Mouse (Mus musculus) urinary bladder, adult 18-20 months (tissue): ENCODE measurements around the gene Klhl26.
"Not testable (repeated sequence)": the region's sequence is repeated elsewhere in the genome, so short reads cannot be mapped to it uniquely, and the experiment has no call there.

ENCODE experiments used
- DNase-seq, 2 experiments: peaks; one replicate each; pipeline ENCODE4 v3.0.0; 2022; ENCODE audit warnings: low spot score in 2 of 2, mixed read lengths in 2 of 2

The Klhl26 gene

DNA sequence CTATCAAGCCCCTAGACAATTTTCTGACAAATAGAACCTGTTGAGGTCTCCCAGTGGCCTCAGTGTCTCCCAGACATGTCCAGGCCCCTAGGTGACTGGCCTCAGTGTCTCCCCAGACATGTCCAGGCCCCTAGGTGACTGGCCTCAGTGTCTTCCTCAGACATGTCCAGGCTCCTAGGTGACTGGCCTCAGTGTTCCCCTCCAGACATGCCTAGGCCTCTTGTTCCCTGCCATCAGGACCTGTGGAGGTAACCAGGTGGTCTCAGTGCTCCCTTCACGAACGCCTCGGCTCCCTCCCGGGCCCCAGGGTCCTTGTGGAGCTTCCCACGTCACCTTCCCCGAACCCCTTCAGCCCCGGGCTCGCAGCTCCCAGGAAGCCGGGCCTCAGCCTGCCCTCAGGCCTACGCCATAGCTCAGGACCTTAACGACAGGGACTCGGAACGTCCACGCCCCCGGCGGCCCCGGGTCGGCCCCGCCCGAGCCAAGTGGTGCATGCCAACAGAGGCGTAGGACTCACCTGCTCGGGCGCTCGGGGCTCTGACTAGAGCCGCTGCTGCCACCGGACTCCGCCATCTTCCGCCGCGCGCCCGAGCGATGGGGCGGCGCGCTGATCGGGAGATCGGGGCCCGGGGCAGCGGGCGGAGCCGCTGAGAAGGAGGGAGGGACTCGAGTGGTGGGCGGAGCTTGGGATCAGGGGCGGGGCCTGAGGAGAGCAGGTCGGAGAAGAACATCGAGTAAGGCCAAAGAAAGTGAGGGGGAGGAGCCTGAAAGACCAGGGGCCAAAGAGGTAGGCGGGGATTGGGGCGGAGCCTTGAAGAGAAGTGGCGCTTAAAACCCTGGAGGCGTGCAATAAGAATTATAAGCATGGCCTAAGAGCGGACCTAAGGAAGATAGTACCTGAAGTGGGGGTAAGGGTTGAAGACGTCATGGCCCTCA is at the start of gene Klhl26:
Gene Klhl26, minus strand, starts transcription at position 636 of the 936 bp plus-strand sequence.
- peak; percentile 94 to 98 for DNase-seq

DNA sequence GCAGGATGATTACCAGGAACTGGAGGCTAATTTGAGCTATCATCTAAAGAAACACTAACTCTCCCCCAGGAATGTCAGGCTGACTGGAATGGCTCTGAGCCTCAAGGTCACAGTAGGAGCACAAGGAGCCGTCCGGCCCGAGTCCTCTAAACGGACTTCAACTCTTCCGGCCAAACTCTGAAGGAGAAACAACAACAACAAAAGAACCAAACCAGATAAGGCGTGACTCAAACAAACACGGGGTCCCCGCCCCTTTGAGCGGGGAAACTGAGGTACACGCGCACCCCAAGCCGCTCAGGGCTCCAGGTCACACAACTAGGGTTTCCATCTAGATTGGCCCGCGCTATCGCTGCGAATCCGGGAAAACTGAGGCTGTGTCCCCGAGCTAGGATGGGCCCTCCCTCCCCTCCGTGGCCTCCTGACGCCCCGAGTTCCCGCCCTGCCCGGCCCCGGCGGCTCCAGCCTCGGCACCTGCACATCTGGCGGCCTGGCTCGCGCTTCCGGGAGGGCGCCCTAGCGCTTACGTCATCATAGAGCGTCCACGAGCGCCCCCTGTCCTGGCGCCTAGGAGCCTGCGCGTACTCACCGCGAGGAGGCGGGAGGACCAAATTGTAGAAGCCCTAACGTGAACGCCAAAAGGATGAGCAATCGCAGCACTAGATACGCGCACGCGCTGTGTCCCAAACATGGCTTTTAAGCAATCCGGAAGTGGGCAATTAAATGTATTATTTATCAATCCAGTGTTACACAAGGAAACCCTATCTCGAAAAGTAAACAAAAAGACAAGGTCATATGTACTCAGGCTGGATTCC is 46.0 kb upstream of the Klhl26 start:
- DNase-seq: peak; percentile 91 to 95

DNA sequence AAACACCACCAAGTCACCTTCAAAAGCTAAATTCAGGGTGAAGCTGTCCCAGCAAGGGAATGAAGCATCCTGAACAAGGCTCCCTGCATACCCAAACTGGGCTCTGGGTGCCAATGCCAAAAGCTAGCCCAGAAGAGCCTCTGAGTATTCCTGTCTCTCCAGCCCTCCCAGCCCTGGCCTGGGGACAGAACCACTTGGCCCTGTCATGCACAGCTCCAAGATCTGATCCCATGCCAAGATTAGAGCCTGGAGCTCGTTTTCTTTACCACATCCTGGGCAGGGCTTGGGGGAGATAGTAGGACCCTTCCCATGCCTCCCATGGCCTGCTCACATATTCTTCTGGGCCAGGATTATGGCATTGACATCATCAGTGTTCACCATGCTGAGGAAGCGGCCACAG is 42.8 kb upstream of the Klhl26 start:
- DNase-seq: no peak

DNA sequence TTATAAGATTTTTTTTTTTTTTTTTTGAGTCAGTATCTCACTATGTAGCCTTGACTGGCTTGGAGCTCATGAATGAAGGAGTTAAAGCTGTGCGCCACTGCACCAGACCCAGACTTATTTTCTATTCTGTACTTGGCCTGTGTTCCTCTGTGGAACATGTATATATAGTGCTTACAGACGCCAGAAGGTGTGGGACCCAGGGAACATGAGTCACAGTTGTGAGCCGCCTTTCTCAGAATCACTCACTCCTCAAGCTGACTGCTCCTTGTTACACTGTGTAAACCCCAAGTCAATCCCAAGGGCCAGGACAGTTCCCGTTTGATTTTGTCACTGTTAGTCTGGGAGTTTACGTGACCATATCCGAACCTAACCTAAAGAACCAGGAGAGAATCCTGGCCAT is 42.3 kb upstream of the Klhl26 start:
- no peak for DNase-seq

DNA sequence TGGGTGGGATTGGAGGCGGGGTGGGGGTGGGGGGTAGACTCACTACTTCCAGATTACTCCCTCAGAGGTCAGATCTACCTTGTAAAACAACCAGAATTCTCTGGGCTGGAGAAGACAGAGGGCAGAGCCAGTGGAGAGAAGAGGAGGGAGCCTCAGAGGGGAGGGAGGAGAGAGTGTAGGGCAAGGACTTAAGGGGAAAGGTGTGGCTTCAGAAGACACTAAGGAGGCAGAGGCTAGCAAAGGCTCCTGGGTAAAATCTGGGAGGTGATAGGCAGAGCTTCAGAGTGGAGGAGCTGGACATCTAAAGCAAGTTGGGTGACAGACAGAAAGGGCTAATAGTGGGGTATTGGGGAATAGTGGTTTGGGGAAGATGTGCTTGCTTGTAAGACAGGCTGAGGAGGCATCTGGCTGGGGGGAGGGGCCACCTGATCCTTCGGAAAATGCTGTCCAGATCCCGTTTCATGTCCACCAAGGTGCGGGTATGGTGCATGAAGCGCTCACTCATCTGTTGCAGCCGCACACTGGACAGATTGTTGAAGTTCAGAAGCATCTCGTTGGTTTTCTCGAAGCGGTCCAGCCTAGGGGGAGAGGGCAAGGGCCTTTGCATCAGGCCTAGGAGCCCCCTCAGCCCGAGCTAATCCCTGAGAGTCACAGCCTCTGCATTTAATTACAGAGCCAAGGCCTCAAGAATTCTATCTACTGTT is 41.3 kb upstream of the Klhl26 start:
- DNase-seq: no peak

DNA sequence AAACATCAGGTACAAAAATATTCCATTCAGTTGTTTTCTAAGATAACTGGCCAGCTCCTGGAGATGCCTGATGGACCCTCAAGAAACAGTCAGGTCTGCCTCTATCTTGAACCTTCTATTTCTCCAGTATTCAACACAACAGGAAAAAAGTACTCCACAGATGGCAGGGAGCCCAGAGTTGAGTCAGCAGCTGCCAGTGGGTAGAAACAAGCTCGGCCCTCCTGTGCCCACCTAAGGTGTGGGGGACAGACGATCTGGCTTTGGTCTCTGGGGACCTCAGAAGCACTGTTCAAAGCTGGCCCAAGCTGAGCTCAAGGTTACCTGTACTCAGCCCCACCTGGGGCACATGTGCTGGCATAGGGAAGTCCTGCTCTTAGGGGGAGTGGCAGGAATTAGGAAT is 36.7 kb upstream of the Klhl26 start:
- DNase-seq: no peak

DNA sequence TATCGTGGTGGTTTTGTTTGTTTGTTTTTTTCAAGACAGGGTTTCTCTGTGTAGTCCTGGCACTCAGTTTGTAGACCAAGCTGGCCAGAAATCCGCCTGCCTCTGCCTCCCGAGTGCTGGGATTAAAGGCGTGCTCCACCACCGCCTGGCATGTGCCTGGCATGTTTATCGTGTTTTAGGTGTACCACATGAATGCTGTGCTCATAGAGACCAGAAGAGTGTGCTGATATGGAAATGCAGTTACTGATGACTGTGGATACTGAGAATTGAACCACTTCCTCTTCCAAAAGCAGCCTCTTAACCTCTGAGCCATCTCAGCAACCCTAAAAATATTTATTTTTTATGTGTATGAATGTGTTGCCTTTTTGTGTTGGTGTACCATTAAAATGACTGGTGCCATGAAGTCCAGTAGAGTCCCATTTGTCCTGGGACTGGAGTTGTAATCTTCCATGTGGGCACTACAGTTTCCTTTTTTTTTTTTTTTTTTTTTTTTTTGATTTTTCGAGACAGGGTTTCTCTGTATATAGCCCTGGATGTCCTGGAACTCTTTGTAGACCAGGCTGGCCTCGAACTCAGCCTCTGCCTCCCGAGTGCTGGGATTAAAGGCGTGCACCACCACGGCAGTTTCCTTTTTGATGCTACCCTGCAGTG is 35.6 kb upstream of the Klhl26 start:
- DNase-seq: no peak

DNA sequence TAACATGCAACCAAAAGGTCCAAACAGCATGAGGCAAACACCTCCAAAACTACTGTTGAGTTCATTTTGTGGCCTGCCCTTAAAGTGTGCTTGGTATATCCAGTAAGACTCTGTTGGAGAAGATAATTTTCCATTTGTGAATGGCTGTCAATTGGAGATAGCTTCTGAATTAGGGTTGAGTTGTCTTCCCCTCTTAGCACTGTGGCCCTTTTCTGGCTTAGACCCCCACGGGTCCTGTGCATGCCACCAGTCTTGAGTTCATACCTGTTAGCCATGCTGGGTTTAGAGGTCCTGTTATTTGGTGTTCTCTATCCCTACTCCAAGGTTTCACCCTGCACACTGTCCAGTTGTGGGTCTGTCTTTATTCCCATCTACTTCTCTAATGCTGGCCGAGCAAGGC is 35.0 kb upstream of the Klhl26 start:
- DNase-seq: no peak

DNA sequence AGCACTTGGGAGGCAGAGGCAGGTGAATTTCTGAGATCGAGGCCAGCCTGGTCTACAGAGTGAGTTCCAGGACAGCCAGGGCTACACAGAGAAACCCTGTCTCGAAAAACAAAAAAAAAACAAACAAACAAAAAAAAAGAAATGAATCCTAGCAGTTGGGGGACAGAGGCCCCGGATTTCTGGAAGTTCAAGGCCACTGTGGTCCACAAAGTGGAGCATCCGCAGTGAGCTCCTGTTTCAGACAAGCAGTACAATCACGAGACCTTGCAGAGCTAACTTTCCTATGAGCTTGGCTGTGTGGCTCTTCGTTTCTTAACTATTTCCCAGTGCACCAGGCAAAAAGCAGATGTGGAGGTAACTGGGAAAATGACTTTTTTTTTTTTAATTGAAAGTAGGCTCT is 34.4 kb upstream of the Klhl26 start:
- DNase-seq: not testable (repeated sequence)

DNA sequence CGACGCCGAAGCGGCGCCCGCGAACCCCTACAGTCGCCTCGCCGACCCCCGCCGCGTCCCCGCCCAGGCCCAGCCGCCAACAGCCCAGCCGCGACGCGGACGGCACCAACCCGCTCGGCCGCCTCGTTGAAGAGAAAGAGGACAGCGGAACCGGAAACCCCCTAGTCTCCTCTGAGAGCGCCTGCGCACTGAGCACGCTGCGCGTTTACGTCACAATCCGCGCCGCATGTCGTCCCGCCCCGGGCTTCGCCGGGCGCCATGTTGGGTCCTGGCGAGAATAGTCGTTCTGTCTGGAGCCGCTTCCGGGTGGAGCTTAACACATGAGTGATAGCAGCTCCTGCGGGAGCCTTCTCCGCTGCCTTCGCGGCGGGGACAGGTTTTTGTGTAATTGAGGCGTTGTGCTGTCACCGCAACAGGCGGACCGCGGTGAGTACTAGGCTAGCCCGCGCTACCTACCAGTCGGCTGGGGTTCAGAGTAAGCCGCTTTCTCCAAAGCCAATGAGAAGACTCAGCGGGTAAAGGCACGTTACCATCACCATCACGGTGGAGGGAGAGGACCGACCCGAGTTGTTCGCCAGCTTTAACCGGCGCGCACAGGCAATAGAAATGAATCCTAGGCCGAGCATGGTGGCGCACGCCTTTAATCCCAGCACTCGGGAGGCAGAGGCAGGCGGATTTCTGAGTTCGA is 33.6 kb upstream of the Klhl26 start, which contains the start of gene Uba52:
Gene Uba52, minus strand, starts transcription at position 574 of the 688 bp plus-strand sequence.
- DNase-seq: peak; percentile 93 to 96

DNA sequence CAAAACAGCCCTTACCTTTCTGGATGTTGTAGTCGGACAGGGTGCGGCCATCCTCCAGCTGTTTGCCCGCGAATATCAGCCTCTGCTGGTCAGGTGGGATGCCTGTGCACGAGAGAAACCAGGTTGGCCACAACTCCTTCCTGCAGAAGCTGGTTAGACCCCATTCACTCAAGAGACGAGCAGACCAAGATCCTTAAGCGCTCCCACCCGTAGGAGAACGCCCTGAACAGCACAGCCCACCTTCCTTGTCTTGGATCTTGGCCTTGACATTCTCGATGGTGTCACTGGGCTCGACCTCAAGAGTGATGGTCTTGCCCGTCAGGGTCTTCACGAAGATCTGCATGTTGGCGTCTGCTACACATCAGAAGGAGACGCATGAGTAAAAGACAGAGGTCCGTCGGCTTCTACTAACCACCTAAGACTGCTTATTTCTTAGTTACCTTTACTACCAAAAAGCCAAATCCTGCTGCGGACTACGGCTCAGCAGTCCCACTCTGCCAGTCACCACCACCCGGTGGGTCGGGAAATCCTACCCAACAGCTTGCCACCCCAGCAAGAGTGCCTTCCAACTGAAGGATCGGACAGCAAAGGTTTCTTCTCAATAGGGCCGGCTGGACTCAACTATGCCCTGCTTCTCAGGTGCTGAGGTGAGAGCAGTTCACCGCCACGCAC is 32.6 kb upstream of the Klhl26 start:
- DNase-seq: no peak

DNA sequence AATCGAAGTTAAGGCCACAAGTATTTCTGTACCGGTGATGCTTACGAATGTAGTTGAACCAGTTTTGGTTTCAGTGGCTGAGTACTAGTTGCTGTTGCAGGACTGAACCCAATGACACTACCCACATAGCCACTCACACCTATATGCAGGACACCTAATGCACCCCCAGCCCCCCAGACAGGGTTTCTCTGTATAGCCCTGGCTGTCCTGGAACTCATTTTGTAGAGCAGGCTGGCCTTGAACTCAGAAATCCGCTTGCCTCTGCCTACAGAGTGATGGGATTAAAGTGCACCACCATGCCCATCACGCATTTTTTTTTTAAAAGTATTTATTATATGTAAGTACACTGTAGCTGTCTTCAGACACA is 30.2 kb upstream of the Klhl26 start:
- DNase-seq: no peak

DNA sequence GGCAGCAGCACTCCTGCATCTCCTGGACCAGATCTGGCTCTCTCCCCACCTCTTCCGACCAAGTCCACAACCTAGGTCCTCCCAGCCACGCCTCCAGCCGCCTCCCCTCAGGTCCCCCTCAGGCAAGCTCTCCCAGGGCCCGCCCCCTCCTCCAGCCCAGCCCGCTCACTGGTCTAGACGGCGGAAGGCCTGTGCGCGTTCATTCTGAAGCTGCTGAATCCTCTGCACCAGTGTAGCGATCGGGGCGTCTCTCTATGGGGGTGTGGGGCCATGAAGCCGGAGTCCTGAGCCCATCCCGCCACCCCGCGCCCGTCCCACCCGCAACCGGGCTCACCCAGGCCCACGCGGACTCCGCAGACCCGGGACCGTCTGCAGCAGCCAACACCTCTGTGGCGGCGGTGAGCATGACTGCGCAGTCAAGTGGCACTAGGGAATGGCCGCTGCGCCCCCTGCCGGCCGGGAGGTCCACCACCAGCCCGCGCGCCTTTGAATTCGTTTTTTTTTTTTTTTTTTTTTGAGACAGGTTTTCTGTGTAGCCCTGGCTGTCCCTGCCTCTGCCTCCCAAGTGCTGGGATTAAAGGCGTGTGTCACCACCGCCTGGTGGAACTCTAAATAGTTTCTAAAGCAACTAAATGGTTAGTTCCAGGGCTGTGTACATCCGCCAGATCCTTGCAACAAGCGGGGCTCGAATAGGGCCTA is 29.7 kb upstream of the Klhl26 start, which contains the start of gene Rex1bd:
Gene Rex1bd, minus strand, starts transcription at position 425 of the 699 bp plus-strand sequence.
- peak; percentile 88 to 94 for DNase-seq

DNA sequence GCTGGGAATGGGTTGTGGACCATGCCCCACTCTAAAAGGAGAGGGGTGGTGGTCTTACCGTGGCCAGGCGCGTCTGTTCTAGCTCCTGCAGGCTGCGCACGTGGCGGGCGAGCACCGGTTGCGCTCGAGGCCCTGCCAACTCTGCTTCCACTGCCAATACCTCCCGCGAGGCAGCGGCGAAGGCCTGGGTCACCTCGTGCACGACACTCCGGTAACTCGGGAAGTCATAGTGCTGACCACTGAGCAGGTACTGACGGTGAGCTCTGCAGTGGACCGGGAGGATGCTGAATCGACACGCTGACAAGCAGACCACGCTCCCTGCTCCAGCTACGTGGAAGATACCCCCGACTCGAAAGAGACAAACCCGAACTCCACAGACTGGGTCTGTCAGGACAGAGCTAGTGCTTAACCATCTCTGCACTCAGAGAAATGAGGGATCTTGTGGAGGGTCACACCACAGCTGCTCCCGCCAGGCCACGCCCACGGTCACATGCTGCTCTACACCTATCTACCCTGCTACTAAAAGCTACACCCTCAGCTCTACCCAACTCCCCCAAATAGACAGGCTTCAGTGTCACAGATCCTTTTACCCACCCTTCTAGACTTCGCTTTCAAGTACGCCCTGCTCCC is 29.0 kb upstream of the Klhl26 start:
- no peak for DNase-seq

DNA sequence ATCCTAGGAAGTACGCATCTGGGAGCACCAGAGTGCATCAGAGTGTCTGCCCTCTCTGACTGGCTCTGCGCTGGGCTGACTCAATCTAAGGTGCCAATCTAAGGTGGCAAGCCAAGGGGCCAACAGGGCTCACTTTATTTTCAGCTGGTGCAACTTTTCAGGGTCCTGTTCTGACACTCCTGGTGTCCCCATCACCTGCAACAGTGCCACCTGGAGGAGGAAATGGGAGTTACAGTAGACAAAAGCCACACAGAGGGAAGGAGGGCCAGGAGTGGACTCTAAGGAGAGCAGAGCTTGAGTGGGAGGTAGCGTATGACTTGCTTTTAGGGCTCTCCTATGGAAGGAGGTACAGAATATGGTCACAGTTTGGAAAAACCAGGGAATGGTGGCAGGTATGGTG is 28.1 kb upstream of the Klhl26 start:
- peak; percentile 45 to 72 for DNase-seq

DNA sequence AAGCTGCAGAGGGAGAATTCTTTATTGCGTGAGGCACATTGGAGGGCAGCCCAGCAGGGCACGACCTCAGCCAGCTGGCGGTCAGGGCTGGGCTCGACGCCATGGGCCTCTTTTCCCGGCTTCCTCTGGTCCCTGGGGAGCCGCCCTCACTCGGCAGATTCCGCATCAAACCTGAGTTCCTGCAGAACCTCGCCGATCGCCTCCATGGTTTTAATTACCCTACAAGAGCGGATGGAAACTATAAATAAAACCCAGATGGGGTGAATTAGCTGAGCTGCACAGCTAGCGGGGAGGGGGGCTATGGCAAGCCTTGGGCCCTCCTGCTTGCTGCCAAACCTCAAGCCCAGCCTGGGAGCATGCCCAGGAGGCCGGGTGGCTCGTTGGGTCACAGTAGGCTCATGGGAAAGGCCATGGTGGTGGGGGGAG is 27.5 kb upstream of the Klhl26 start:
- no peak for DNase-seq

DNA sequence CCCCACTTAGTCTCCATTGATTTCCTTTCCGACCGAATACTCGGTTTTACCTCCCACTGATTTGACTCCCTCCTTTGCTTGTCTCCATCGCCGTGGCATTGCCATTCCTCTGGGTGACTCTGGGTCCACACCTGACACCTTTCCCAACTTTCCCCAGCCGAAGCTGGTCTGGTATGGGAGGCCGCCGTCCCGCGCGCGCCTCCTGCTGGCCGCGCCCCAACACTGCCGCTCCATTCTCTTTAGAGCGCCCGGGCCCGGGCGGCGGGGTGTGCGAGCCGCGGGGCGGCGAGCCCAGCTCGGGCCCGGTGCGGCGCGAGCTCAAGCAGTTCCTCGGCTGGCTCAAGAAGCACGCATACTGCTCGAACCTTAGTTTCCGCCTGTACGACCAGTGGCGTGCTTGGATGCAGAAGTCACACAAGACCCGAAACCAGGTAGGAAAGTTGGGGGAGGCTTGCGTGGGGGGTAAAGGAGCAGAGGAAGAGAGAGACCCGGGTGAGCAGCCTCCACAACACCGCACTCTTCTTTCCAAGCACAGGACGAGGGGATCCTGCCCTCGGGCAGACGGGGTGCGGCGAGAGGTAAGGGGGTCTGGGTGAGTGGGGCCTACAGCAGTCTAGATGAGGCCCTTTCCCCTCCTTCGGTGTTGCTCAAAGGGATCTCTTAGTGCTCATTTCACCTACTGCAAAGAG is 26.4 kb upstream of the Klhl26 start:
- DNase-seq: peak; percentile 45 to 51

DNA sequence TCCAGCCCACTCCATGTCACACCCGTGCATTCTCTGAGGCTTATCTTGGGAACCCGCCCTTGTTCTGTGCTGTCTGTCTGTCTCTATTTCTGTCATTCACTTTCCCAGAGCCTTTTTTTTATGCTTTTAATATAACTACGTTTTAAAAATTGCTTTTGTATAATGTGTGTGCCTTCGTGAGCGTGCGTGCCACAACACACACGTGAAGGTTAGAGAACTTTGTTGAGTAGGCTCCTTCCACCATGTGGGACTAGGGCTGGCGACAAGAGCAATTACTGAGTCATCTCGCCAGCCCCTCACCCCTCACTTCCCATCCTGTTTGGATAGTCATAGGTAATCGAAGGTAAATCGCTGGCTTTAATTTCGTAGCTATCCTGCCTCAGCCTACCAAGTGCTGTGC is 25.8 kb upstream of the Klhl26 start:
- no peak for DNase-seq
